Mouse (Mus musculus): ENCODE results near the gene Dennd1b.

GRCm38 (mm10) chr1:139092722-139093121 lies 129.5 kb downstream of the Dennd1b start:
- TF ChIP-seq EP300 (IDR thresholded peaks at IDR 0.05): no peak
- TF ChIP-seq CTCF (IDR thresholded peaks at IDR 0.05): no peak
